Mouse (Mus musculus) embryonic facial prominence, embryonic 14.5 days (tissue): ENCODE measurements at regions not wholly inside any gene's neighbourhood (a gene's known extent, or its start where the extent isn't known, plus 50 kb on each side); places are given as distances from the start of the nearest gene placed in this dataset.
A peak's percentile ranks its signal among the peaks of the same experiment; 100 is the strongest.

Experiments used
- ATAC-seq: fragments of 200-750 bp; cut with Nextera tagmentation; 2 replicates; pipeline ENCODE4 v1.8.0; 2017; ENCODE audit warnings: low read depth, moderate number of reproducible peaks, moderate TSS enrichment
- DNase-seq: peaks from one replicate; pipeline ENCODE4 v3.0.0-alpha.2; 2015; ENCODE audit warnings: low spot score
- H3K27ac ChIP-seq: fragments of 300-500 bp; sonication (generic); replicated peaks from 2 replicates; pipeline ENCODE4 v1.5.1; 2014; ENCODE audit warnings: low read depth, mild to moderate bottlenecking, low read length, moderate library complexity
- H3K27me3 ChIP-seq: fragments of 300-500 bp; sonication (generic); replicated peaks from 2 replicates; pipeline ENCODE4 v1.6.1; 2014; ENCODE audit warnings: low read length; ENCODE audit not compliant: control insufficient read depth, insufficient read depth
- H3K36me3 ChIP-seq: fragments of 300-500 bp; sonication (generic); 2 replicates; pipeline ENCODE4 v1.6.1; 2014; ENCODE audit warnings: low read length, mixed read lengths; ENCODE audit not compliant: control insufficient read depth, insufficient read depth
- H3K4me1 ChIP-seq: fragments of 300-500 bp; sonication (generic); 2 replicates; pipeline ENCODE4 v1.6.1; 2014; ENCODE audit warnings: antibody characterized with exemption, low read length; ENCODE audit not compliant: control insufficient read depth, insufficient read depth
- H3K4me2 ChIP-seq: fragments of 300-500 bp; sonication (generic); 2 replicates; pipeline ENCODE4 v1.6.1; 2014; ENCODE audit warnings: low read depth, mild to moderate bottlenecking, low read length, moderate library complexity, mixed read lengths
- H3K4me3 ChIP-seq: fragments of 300-500 bp; sonication (generic); 2 replicates; pipeline ENCODE4 v1.5.1; 2014; ENCODE audit warnings: low read depth, mild to moderate bottlenecking, low read length
- H3K9ac ChIP-seq: fragments of 300-500 bp; sonication (generic); 2 replicates; pipeline ENCODE4 v1.6.1; 2014; ENCODE audit warnings: low read depth, mild to moderate bottlenecking, low read length, moderate library complexity, mixed read lengths
- H3K9me3 ChIP-seq: fragments of 300-500 bp; sonication (generic); 2 replicates; pipeline ENCODE4 v1.6.1; 2016; ENCODE audit warnings: low read length; ENCODE audit not compliant: control insufficient read depth
- WGBS: fragments of 180-500 bp; shearing (Covaris S2); extraction: QIAGEN DNeasy Blood & Tissue Kit; methylation state at CpG from one replicate; pipeline ENCODE4 v1.1.7; 2014; 5-methylcytosine and 5-hydroxymethylcytosine counted together

DNA sequence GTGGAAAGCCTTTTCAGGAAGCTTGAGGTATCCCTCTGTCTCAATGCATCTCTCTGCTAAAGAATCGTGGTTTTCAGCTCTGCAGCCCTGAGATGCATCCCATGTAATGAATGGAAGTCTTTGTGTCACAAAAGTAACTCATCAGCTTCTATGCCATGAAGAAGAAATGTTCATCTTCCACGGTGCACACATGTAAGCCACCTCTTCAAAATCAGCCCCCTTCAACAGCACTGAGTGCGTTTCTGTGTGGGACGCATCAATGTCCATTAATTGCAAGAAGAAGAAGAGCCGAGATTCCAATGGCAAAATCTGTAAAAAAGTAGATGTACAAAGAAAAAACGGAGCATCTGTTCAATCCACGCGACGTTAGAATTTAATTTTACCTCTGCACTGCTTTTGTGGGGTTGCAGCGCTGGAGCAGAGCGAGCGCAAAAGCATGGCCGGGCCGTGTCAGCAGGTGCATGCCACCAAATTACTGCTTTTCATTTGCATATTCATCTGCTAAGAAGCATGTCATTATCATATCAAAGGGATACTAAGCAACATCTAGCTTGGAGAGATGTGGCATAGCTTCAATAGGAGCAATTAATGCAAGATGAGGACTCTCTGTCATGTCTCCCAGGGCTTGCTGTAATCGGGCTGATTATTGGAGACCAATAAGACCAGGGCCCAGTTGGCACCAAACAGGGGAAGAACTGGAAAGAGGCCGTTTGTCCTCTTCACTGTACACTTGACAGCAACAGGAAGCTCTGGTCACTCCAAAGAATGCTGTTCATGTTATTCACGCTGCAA lies 185.0 kb upstream of the Sox2 start:
- Histone ChIP-seq H3K9me3 (no peaks in the 10 kb centered on the region), H3K4me3 (no peak overlapping the region), H3K9ac (no peak overlapping the region), H3K4me2 (no peak overlapping the region), H3K4me1 (no peaks in the 10 kb centered on the region), H3K27ac (no peak overlapping the region), H3K27me3 (no peaks in the 10 kb centered on the region), H3K36me3 (no peaks in the 10 kb centered on the region)
- 80% methylated on average over 17 of the region's 17 CpGs for WGBS
- DNase-seq (no peak), ATAC-seq (no peak)

DNA sequence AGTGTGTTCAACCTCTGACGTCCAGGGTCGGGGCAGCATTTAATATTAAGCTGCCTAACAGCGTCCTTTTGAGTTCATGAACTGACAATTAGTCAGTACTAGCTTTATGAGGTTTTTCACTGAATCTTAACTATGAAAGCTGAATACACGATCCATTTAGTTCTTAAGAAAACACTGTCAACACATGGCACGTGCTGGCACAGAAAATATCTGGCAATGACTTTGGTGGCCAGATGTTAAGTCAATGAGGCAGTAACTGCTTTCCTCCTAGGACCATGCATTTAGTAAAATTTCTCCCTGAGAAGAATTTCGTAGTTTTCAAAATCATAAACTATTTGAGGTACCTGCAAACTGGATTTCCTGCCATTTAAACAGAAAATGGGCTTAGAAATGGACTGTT lies 191.4 kb upstream of the Sox2 start:
- DNase-seq (no peak), ATAC-seq (no peak)
- no peak overlapping the region for H3K4me3 ChIP-seq
- no peak overlapping the region for H3K9ac ChIP-seq
- H3K36me3 ChIP-seq, result no peaks in the 10 kb centered on the region
- H3K4me2 ChIP-seq, result no peak overlapping the region
- no peaks in the 10 kb centered on the region for H3K27me3 ChIP-seq
- 58% methylated on average over 6 of the region's 6 CpGs for WGBS
- no peaks in the 10 kb centered on the region for H3K9me3 ChIP-seq
- H3K4me1 ChIP-seq, result no peaks in the 10 kb centered on the region; the same call in 1 of the 2 replicates
- no peak overlapping the region for H3K27ac ChIP-seq

DNA sequence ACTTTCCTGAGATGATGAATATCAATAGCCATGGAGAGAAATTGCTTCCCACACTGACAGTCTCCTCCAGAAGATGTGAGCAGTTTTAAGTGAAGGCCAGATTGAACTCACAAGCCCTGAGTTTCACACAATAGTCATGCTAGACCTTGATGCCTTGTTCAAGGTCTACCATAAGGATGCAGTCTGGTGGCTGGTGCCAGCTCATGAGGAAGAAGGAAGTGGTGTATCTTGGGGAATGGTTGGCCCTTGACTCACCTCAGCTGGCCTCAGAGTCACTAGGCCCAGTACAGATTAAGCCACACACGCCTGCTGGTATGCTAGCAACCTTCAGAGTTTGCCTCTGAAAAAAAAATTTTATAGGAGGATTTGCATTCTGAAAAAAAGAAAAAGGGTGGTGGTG lies 192.4 kb upstream of the Sox2 start:
- Histone ChIP-seq H3K4me3 (no peak overlapping the region), H3K4me2 (no peak overlapping the region), H3K4me1 (no peaks in the 10 kb centered on the region; the same call in 1 of the 2 replicates), H3K9ac (no peak overlapping the region), H3K27ac (no peak overlapping the region), H3K9me3 (no peaks in the 10 kb centered on the region), H3K27me3 (no peaks in the 10 kb centered on the region), H3K36me3 (no peaks in the 10 kb centered on the region)
- ATAC-seq (no peak), DNase-seq (no peak)
- 95% methylated on average over 1 of the region's 1 CpGs for WGBS

DNA sequence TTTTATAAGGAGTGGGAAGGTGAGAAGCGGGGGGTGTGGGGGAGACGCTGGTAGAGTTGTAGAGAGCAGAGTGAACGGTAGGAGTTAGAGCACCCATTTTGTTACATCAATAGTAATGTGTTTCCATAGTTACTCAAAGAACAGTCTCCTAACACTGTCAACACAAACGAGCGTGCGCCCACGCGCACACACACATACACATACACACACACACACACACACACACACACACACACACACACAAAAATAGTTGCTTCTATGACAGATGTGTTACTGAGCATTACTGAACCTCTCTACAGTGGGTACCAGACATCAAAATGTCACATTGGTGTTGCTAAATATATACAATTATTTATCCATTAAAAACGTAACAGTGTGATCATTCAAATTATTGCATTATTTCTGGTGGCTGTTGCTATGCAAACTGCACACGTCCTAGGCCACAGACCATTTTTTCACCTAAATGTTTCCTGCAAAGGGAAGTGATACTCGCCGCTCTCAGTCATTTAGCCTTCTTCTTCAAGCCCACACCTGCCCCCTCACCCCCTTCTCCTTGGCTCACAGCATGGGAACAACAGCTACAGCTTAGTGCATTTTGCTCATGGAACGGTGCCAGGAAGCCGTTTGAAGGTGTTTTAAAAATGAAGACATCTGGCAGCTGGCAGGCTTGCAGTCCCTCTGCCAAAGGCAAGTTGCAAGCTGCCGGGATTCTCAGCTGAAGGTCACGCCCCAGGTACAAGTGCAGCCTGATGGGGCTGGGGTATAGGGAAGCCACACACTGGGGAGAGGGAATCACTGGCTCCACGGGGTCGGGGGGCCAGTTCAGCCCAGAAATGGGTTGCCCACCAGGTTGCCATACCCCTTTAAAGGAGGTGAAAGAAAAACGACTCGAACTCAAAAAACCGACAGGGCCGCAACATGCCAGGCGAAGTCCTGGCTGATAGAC lies 193.4 kb upstream of the Sox2 start:
- H3K4me1 ChIP-seq, result no peaks in the 10 kb centered on the region; the same call in 1 of the 2 replicates
- H3K4me2 ChIP-seq, result no peak overlapping the region
- ATAC-seq (peak; percentile 84), DNase-seq (peak; percentile 90)
- H3K27me3 ChIP-seq, result no peaks in the 10 kb centered on the region
- no peak overlapping the region for H3K4me3 ChIP-seq
- no peak overlapping the region for H3K9ac ChIP-seq
- no peak overlapping the region for H3K27ac ChIP-seq
- no peaks in the 10 kb centered on the region for H3K36me3 ChIP-seq
- WGBS, result 61% methylated on average over 23 of the region's 23 CpGs
- H3K9me3 ChIP-seq, result 0 out of 2 replicates have a peak, but pooled peaks cover 3% of the 10 kb centered on the region

DNA sequence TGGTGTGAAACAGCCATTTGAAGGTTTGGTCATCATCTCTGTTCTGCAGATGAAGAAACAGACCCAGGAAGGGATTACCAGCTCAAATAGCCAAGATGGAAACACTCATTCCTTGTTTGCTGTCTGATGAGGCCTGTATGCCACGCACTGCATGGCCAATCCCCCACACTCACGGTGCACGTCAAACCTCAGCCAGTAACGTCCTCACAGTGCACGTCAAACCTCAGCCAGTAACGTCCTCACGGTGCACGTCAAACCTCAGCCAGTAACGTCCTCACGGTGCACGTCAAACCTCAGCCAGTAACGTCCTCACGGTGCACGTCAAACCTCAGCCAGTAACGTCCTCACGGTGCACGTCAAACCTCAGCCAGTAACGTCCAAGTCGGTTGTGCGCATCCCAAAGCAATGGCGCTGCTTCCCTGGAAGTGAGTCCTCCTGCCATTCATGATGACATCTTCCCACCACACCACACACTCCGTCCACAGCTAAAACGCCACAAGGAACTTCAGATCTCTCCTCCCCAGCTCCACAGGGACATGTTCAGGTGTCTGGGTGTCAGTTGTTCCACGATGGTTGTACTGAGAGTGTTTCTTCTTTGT lies 196.1 kb upstream of the Sox2 start:
- H3K36me3 ChIP-seq, result no peaks in the 10 kb centered on the region
- 0 out of 2 replicates have a peak, but pooled peaks cover 3% of the 10 kb centered on the region for H3K9me3 ChIP-seq
- H3K4me3 ChIP-seq, result no peak overlapping the region
- WGBS, result 96% methylated on average over 20 of the region's 24 CpGs
- no peak overlapping the region for H3K9ac ChIP-seq
- DNase-seq (no peak), ATAC-seq (no peak)
- no peak overlapping the region for H3K27ac ChIP-seq
- H3K4me1 ChIP-seq, result no peaks in the 10 kb centered on the region; the same call in 1 of the 2 replicates
- H3K4me2 ChIP-seq, result no peak overlapping the region
- H3K27me3 ChIP-seq, result no peaks in the 10 kb centered on the region

DNA sequence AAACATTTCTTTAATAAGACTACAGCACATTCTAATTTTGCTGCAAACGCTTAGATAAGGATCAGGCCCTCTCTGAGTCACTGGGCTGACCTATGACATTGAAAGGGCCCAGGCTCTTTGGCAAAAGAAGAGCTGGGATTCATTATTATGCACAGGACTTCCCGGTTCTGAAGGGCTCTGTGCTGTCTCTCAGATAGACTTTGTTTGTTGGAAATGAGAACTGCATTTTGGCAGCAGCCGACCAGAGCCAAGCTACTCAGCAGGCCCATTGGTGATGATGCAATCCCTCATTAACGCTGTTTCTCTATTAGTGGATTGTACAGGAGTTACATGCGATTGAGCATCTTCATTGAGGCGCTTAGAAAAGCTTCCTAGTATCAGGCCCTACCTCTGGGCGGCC lies 204.9 kb upstream of the Sox2 start:
- no peaks in the 10 kb centered on the region; the same call in 1 of the 2 replicates for H3K4me1 ChIP-seq
- WGBS, result 45% methylated on average over 7 of the region's 7 CpGs
- peaks cover 17% of the 10 kb centered on the region; the same call in 1 of the 2 replicates for H3K27me3 ChIP-seq
- no peaks in the 10 kb centered on the region for H3K36me3 ChIP-seq
- peak; percentile 38 for DNase-seq
- H3K4me3 ChIP-seq, result no peak overlapping the region
- H3K9ac ChIP-seq, result no peak overlapping the region
- H3K4me2 ChIP-seq, result no peak overlapping the region
- no peak for ATAC-seq
- H3K9me3 ChIP-seq, result no peaks in the 10 kb centered on the region
- no peak overlapping the region for H3K27ac ChIP-seq

DNA sequence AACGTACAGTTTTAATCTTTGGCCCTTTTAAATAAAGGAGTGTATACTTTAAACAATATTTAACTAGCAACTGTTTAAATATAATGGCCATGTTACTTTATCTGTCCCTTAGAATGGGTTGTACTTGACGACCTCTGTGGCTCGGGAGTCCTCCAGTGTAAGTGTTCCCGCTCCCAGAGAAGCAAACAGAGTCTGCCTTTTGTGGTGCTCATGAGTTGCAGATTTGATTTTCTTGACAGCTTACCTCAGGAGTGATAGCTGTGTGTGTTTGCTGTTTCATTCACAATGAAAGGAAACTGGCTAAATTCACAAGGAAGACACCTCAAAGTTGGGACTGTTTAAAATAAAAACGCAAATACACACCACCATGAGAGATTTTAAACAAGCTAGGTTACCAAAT lies 205.4 kb upstream of the Sox2 start:
- WGBS, result 43% methylated on average over 5 of the region's 5 CpGs
- peaks cover 17% of the 10 kb centered on the region; the same call in 1 of the 2 replicates for H3K27me3 ChIP-seq
- ATAC-seq (no peak), DNase-seq (no peak)
- H3K4me2 ChIP-seq, result no peak overlapping the region
- H3K9ac ChIP-seq, result no peak overlapping the region
- no peaks in the 10 kb centered on the region; the same call in 1 of the 2 replicates for H3K4me1 ChIP-seq
- no peaks in the 10 kb centered on the region for H3K9me3 ChIP-seq
- H3K36me3 ChIP-seq, result no peaks in the 10 kb centered on the region
- H3K27ac ChIP-seq, result no peak overlapping the region
- no peak overlapping the region for H3K4me3 ChIP-seq
